Mouse (Mus musculus): ENCODE results near the gene Adap2.

Adap2 gene

GRCm38 (mm10) chr11:80196351-80196750, 42.4 kb downstream of the Adap2 start:
- 87% methylated on average over 7 of the region's 7 CpGs for WGBS

GRCm38 (mm10) chr11:80199316-80199715, 45.4 kb downstream of the Adap2 start:
- WGBS: 98% methylated on average over 3 of the region's 3 CpGs

GRCm38 (mm10) chr11:80199773-80200172, 45.9 kb downstream of the Adap2 start:
- WGBS: 99% methylated on average over 2 of the region's 2 CpGs

GRCm38 (mm10) chr11:80200326-80200725, 46.4 kb downstream of the Adap2 start:
- 87% methylated on average over 1 of the region's 1 CpGs for WGBS

- 84% methylated on average over 6 of the region's 6 CpGs for WGBS
These were observed 48.4 kb downstream of the Adap2 start for GRCm38 (mm10) chr11:80202296-80202695.

GRCm38 (mm10) chr11:80204037-80204436, 50.1 kb downstream of the Adap2 start:
- WGBS: 76% methylated on average over 3 of the region's 3 CpGs

GRCm38 (mm10) chr11:80204941-80205340, 51.0 kb downstream of the Adap2 start:
- 59% methylated on average over 5 of the region's 5 CpGs for WGBS

- 37% methylated on average over 7 of the region's 7 CpGs for WGBS
These were observed 54.6 kb downstream of the Adap2 start for GRCm38 (mm10) chr11:80208465-80208859.

- WGBS: under 1% methylated on average over 75 of the region's 78 CpGs
These were observed 55.2 kb downstream of the Adap2 start, which contains the start of gene Rhot1 for GRCm38 (mm10) chr11:80208860-80209800. Rhot1 (plus strand) TSS chr11:80209019.

- WGBS: 33% methylated on average over 6 of the region's 6 CpGs
These were observed 56.4 kb downstream of the Adap2 start for GRCm38 (mm10) chr11:80210321-80210720.

GRCm38 (mm10) chr11:80212282-80212681, 58.4 kb downstream of the Adap2 start:
- 94% methylated on average over 2 of the region's 2 CpGs for WGBS

- 89% methylated on average over 3 of the region's 3 CpGs for WGBS
These were observed 61.4 kb downstream of the Adap2 start for GRCm38 (mm10) chr11:80215291-80215690.

- 66% methylated on average over 11 of the region's 11 CpGs for WGBS
These were observed 64.9 kb downstream of the Adap2 start for GRCm38 (mm10) chr11:80218657-80219293.
